Mouse (Mus musculus): ENCODE results near the gene Glipr2. TPM values are rescaled to one million over a fixed set of nuclear protein-coding genes. Genes with fewer than 3 reads are reported as not detected.

The Glipr2 gene
- polyA plus RNA-seq, 1 experiment from 2014 or later, result 31.8 TPM

- ATAC-seq (ENCODE audit: low FRiP score, low TSS enrichment) (no peak), DNase-seq (no peak)
- Histone ChIP-seq H3K27ac (replicated peaks; ENCODE audit: low read depth, low read length) (no peak overlapping the region), H3K4me2 (ENCODE audit: low read length) (no peak overlapping the region), H3K27me3 (ENCODE audit: control insufficient read depth, insufficient read depth, low read length) (no peaks in the 10 kb centered on the region), H3K4me3 (replicated peaks; ENCODE audit: low read depth, low read length) (no peak overlapping the region), H3K36me3 (ENCODE audit: control insufficient read depth, insufficient read depth, low read length) (no peaks in the 10 kb centered on the region), H3K9ac (replicated peaks; ENCODE audit: low read length) (no peak overlapping the region), H3K4me1 (ENCODE audit: control insufficient read depth, insufficient read depth, low read length) (peaks cover 19% of the 10 kb centered on the region), H3K9me3 (ENCODE audit: control insufficient read depth, low read length) (no peaks in the 10 kb centered on the region)
- WGBS, result 95% methylated on average over 1 of the region's 1 CpGs
Observed at GRCm38 (mm10) chr4:44010176-44010575, 53.0 kb downstream of the Glipr2 start.

DNA sequence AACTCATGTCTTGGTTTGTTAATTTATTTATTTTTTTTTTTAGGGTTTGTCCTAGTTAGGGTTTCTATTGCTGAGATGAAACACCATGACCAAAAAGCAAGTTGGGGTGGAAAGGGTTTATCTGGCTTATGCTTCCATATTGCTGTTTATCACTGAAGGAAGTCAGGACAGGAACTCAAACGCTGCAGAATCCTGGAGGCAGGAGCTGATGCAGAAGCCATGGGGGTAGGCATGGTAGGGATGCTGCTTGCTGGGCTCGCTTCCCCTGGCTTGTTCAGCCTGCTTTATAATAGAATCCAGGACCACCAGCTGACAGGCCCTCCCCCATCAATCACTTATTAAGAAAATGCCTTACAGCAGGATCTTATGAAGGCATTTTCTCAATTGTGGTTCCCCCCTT is 53.7 kb downstream of the Glipr2 start:
- Histone ChIP-seq H3K9me3 (ENCODE audit: control insufficient read depth, low read length) (no peaks in the 10 kb centered on the region), H3K9ac (replicated peaks; ENCODE audit: low read length) (no peak overlapping the region), H3K4me2 (ENCODE audit: low read length) (no peak overlapping the region), H3K27me3 (ENCODE audit: control insufficient read depth, insufficient read depth, low read length) (no peaks in the 10 kb centered on the region), H3K36me3 (ENCODE audit: control insufficient read depth, insufficient read depth, low read length) (no peaks in the 10 kb centered on the region), H3K4me3 (replicated peaks; ENCODE audit: low read depth, low read length) (no peak overlapping the region), H3K27ac (replicated peaks; ENCODE audit: low read depth, low read length) (no peak overlapping the region), H3K4me1 (ENCODE audit: control insufficient read depth, insufficient read depth, low read length) (peaks cover 19% of the 10 kb centered on the region)
- no peak for ATAC-seq (ENCODE audit: low FRiP score, low TSS enrichment)
- DNase-seq, result no peak
- 48% methylated on average over 2 of the region's 2 CpGs for WGBS

DNA sequence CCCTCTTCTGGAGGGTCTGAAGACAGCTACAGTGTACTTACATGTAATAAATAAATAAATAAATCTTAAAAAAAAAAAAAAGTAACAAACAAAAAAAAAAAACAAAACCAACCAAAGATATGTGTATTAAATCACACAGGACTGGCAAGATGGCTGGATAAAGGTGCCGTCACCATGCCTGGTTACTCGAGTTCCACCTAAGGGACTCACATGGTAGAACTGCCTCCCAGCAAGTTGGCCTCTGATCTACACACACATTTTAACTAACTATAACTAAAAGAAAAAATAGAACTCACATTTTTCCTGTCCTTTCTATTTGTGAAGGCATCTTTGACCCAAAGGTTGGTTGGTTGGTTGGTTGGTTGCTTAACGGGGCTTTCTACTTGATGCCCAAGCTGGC is 54.6 kb downstream of the Glipr2 start:
- Histone ChIP-seq H3K4me3 (replicated peaks; ENCODE audit: low read depth, low read length) (peak overlapping the region; percentile 100), H3K27ac (replicated peaks; ENCODE audit: low read depth, low read length) (peak overlapping the region; percentile 72), H3K9me3 (ENCODE audit: control insufficient read depth, low read length) (no peaks in the 10 kb centered on the region), H3K36me3 (ENCODE audit: control insufficient read depth, insufficient read depth, low read length) (no peaks in the 10 kb centered on the region), H3K4me1 (ENCODE audit: control insufficient read depth, insufficient read depth, low read length) (peaks cover 19% of the 10 kb centered on the region), H3K9ac (replicated peaks; ENCODE audit: low read length) (peak overlapping the region; percentile 44), H3K27me3 (ENCODE audit: control insufficient read depth, insufficient read depth, low read length) (no peaks in the 10 kb centered on the region), H3K4me2 (ENCODE audit: low read length) (peak overlapping the region; percentile 99)
- 80% methylated on average over 3 of the region's 3 CpGs for WGBS
- ATAC-seq (ENCODE audit: low FRiP score, low TSS enrichment) (no peak), DNase-seq (peak; percentile 2)

DNA sequence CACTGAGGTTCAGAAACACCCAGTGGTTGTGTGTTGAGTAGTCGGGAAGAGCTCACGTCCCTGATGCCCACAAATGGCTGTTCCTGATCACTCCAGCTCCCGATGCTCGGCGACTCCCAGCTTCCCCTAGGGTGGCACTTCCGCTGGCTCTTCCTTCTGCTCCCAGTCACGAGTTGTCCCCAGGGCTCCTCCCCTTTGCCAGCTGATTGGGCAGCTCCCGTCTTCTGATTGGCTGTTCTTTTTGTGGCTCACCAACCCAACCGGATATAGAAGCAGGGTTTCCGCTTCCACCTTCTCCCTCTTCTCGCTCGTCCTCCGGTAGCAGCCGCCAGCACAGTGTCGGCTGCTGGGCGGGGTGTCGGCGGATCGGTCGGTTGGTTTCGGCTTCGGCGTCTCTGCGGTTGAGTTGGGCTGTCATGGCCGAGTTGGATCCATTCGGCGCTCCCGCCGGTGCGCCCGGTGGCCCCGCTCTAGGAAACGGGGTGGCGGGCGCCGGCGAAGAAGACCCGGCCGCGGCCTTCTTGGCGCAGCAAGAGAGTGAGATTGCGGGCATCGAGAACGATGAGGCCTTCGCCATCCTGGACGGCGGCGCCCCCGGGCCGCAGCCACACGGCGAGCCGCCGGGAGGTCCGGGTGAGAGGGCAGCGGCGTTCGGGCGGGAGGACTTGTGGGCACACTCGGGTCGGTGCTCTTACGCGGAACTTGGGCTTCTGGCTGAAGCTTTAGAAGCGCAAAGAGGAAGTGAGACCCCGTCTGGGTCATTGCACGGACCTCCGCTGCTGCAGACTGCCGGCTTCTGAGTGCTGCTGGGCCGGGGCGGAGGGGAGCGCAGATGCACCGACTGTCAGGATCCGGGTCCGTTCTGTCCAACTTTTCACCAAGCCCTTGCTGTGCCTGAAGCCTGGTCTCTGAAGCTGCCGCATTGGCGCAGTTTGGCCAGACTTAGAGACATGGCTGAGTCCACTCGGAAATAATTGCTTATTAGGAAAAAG is 55.5 kb downstream of the Glipr2 start:
- H3K4me2 ChIP-seq (ENCODE audit: low read length), result peak overlapping the region; percentile 99
- peak overlapping the region; percentile 78 for H3K27ac ChIP-seq (replicated peaks; ENCODE audit: low read depth, low read length)
- WGBS, result under 1% methylated on average over 77 of the region's 77 CpGs
- no peaks in the 10 kb centered on the region for H3K27me3 ChIP-seq (ENCODE audit: control insufficient read depth, insufficient read depth, low read length)
- DNase-seq (peak; percentile 95), ATAC-seq (ENCODE audit: low FRiP score, low TSS enrichment) (peak; percentile 99)
- H3K9me3 ChIP-seq (ENCODE audit: control insufficient read depth, low read length), result no peaks in the 10 kb centered on the region
- peak overlapping the region; percentile 90 for H3K9ac ChIP-seq (replicated peaks; ENCODE audit: low read length)
- H3K4me3 ChIP-seq (replicated peaks; ENCODE audit: low read depth, low read length), result peak overlapping the region; percentile 100
- H3K4me1 ChIP-seq (ENCODE audit: control insufficient read depth, insufficient read depth, low read length), result peaks cover 19% of the 10 kb centered on the region
- H3K36me3 ChIP-seq (ENCODE audit: control insufficient read depth, insufficient read depth, low read length), result no peaks in the 10 kb centered on the region

DNA sequence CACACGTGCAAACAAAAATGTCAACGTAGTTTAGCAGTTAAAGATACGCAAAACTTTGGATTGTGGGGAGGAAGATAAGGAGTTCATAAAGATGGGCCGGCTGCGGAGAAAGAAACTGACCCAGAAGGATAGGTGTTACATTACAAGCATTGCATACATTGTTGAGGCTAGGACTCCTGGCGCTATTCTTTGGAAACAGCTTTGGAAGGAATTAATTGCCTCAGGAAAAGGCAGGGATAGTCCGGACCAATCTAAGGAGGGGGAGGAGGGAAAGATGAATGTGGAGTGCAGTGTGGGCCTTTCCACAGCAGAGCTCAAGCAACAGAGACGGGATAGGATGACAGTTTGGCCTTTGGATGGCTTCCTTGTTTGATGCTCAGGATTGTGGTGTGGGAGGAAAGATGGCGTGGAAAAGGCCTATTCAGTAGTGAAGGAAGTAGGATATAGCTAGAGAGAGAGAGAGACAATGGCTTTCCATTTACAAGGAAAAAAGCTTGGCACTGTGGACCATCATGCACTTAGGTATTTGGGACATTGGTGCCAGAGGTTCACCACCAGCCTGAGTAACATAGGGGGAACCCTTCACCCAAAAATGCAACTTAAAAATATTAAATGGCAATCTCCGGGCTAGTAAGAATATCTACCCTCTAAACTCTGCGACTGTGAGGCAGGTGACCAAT is 56.3 kb downstream of the Glipr2 start:
- no peaks in the 10 kb centered on the region for H3K9me3 ChIP-seq (ENCODE audit: control insufficient read depth, low read length)
- H3K4me1 ChIP-seq (ENCODE audit: control insufficient read depth, insufficient read depth, low read length), result peaks cover 19% of the 10 kb centered on the region
- peak overlapping the region; percentile 100 for H3K4me3 ChIP-seq (replicated peaks; ENCODE audit: low read depth, low read length)
- WGBS, result 34% methylated on average over 11 of the region's 11 CpGs
- DNase-seq (no peak), ATAC-seq (ENCODE audit: low FRiP score, low TSS enrichment) (no peak)
- no peaks in the 10 kb centered on the region for H3K27me3 ChIP-seq (ENCODE audit: control insufficient read depth, insufficient read depth, low read length)
- no peak overlapping the region for H3K27ac ChIP-seq (replicated peaks; ENCODE audit: low read depth, low read length)
- peak overlapping the region; percentile 99 for H3K4me2 ChIP-seq (ENCODE audit: low read length)
- H3K36me3 ChIP-seq (ENCODE audit: control insufficient read depth, insufficient read depth, low read length), result no peaks in the 10 kb centered on the region; the same call in 1 of the 2 replicates
- H3K9ac ChIP-seq (replicated peaks; ENCODE audit: low read length), result peak overlapping the region; percentile 90

DNA sequence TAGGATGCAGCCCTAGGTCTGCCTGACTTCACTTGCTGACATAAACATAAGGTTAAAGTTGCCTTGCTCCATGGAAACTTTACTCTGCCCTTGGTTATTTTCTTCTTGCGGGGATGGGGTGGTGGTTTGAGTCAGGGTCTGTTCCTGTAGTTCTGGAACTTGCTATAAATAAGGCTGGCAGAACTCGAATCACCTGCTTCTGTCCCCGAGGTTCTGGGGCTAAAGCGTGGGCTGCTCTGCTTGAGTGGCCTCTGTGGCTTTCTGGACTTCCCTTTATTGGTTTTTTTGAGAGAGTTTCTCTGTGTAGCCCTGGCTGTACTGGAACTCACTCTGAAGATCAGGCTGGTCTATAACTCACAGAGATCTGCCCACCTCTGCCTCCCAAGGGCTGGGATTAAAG is 58.9 kb downstream of the Glipr2 start:
- WGBS, result 92% methylated on average over 4 of the region's 4 CpGs
- ATAC-seq (ENCODE audit: low FRiP score, low TSS enrichment), result no peak
- H3K9ac ChIP-seq (replicated peaks; ENCODE audit: low read length), result no peak overlapping the region
- no peak overlapping the region for H3K4me2 ChIP-seq (ENCODE audit: low read length)
- H3K27ac ChIP-seq (replicated peaks; ENCODE audit: low read depth, low read length), result no peak overlapping the region
- H3K4me3 ChIP-seq (replicated peaks; ENCODE audit: low read depth, low read length), result no peak overlapping the region
- H3K9me3 ChIP-seq (ENCODE audit: control insufficient read depth, low read length), result no peaks in the 10 kb centered on the region
- peaks cover 19% of the 10 kb centered on the region for H3K4me1 ChIP-seq (ENCODE audit: control insufficient read depth, insufficient read depth, low read length)
- H3K27me3 ChIP-seq (ENCODE audit: control insufficient read depth, insufficient read depth, low read length), result peaks cover 13% of the 10 kb centered on the region
- H3K36me3 ChIP-seq (ENCODE audit: control insufficient read depth, insufficient read depth, low read length), result peaks cover 25% of the 10 kb centered on the region
- DNase-seq, result no peak

DNA sequence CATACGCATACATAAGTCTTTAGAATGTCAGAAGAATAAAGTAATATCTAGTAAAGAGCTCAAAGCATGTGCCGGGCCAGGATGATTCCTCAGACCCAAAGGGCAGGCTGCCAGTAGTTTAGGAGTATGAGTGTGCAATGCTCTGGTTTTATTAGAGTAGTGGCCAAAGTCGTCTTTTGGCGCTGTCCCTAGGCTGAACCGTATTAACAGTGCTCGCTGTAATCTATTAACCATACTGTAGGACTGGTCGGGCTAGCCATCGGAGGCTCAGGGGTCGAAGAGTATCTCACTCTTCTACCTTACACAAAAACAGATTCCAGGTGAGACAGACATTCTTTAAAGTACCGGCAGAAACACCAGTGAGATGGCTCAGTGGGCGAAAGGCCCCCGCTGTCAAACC is 59.6 kb downstream of the Glipr2 start:
- H3K36me3 ChIP-seq (ENCODE audit: control insufficient read depth, insufficient read depth, low read length), result peaks cover 32% of the 10 kb centered on the region
- H3K4me1 ChIP-seq (ENCODE audit: control insufficient read depth, insufficient read depth, low read length), result peaks cover 18% of the 10 kb centered on the region
- H3K27me3 ChIP-seq (ENCODE audit: control insufficient read depth, insufficient read depth, low read length), result peaks cover 20% of the 10 kb centered on the region
- 96% methylated on average over 12 of the region's 12 CpGs for WGBS
- no peak overlapping the region for H3K9ac ChIP-seq (replicated peaks; ENCODE audit: low read length)
- DNase-seq (no peak), ATAC-seq (ENCODE audit: low FRiP score, low TSS enrichment) (no peak)
- H3K4me3 ChIP-seq (replicated peaks; ENCODE audit: low read depth, low read length), result no peak overlapping the region
- no peak overlapping the region for H3K4me2 ChIP-seq (ENCODE audit: low read length)
- no peak overlapping the region for H3K27ac ChIP-seq (replicated peaks; ENCODE audit: low read depth, low read length)
- no peaks in the 10 kb centered on the region for H3K9me3 ChIP-seq (ENCODE audit: control insufficient read depth, low read length)

DNA sequence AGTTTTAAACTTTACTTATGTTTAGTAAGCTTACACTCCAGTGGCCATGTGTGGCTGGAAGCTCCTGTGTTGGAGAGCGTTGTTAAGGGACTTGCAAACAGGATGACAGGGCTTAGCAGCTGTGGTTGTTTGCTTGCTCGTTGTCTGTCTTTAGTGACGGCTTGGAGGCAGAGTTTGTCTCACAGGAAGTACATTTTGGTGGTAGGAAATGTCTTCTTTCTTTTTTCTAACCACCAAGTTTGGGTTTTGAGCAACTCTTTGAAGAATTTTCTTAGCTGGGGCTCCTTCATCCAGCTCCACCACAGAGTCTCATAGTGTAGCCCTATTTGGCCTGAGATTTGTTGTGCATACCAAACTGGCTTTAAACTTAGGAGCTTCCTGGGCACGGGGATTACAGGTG is 65.1 kb downstream of the Glipr2 start:
- H3K9ac ChIP-seq (replicated peaks; ENCODE audit: low read length), result no peak overlapping the region
- peaks cover 84% of the 10 kb centered on the region for H3K36me3 ChIP-seq (ENCODE audit: control insufficient read depth, insufficient read depth, low read length)
- H3K27me3 ChIP-seq (ENCODE audit: control insufficient read depth, insufficient read depth, low read length), result peaks cover 63% of the 10 kb centered on the region
- 96% methylated on average over 4 of the region's 4 CpGs for WGBS
- no peaks in the 10 kb centered on the region for H3K9me3 ChIP-seq (ENCODE audit: control insufficient read depth, low read length)
- no peak for ATAC-seq (ENCODE audit: low FRiP score, low TSS enrichment)
- no peak overlapping the region for H3K27ac ChIP-seq (replicated peaks; ENCODE audit: low read depth, low read length)
- H3K4me3 ChIP-seq (replicated peaks; ENCODE audit: low read depth, low read length), result no peak overlapping the region
- no peak overlapping the region for H3K4me2 ChIP-seq (ENCODE audit: low read length)
- DNase-seq, result no peak
- no peaks in the 10 kb centered on the region for H3K4me1 ChIP-seq (ENCODE audit: control insufficient read depth, insufficient read depth, low read length)
